In genomic region chr1:21543909-21544308, GRCm38 (mm10) we compare ENCODE assay signal across 29 mouse cellular contexts.
DNase-seq lines count a peak whose midpoint lies in the region; ATAC-seq lines count a peak whose summit lies in the region.
"Had no signal": no experiment of that assay in that cellular context is flagged by ENCODE, and none has a peak within 500 bp of the region (broad histone marks: within the 10 kb centered on the region; RNA-seq: fewer than 3 reads in every experiment).

No protein-coding gene starts in this region.

- H3K4me2 ChIP-seq in kidney, embryonic 14.5 days (replicated peaks; ENCODE audit: low read depth, low read length): no peak overlapping the region
- H3K4me2 ChIP-seq in kidney, embryonic 16.5 days (replicated peaks; ENCODE audit: low read depth, low read length): no peak overlapping the region
- H3K4me2 ChIP-seq: embryonic facial prominence, embryonic 13.5 days; embryonic facial prominence, embryonic 15.5 days; forebrain, embryonic 12.5 days had no signal

- no peak overlapping the region for H3K4me3 ChIP-seq in kidney, embryonic 14.5 days (ENCODE audit: low read length)
- no peak overlapping the region for H3K4me3 ChIP-seq in kidney, embryonic 16.5 days (ENCODE audit: low read length)
- H3K4me3 ChIP-seq: embryonic facial prominence, embryonic 13.5 days; embryonic facial prominence, embryonic 15.5 days; erythroblast, embryonic 14.5 days; forebrain, embryonic 10.5 days; forebrain, embryonic 12.5 days had no signal

- H3K27ac ChIP-seq in kidney, embryonic 14.5 days (ENCODE audit: low read depth, low read length): no peak overlapping the region
- H3K27ac ChIP-seq in kidney, embryonic 16.5 days (ENCODE audit: low read length): no peak overlapping the region
- H3K27ac ChIP-seq: embryonic facial prominence, embryonic 13.5 days; embryonic facial prominence, embryonic 15.5 days; forebrain, embryonic 10.5 days; forebrain, embryonic 12.5 days had no signal

- no peaks in the 10 kb centered on the region for H3K36me3 ChIP-seq in kidney, embryonic 14.5 days (ENCODE audit: control insufficient read depth, insufficient read depth, low read length)
- no peaks in the 10 kb centered on the region for H3K36me3 ChIP-seq in kidney, embryonic 16.5 days (ENCODE audit: insufficient read depth, low read length)
- H3K36me3 ChIP-seq: embryonic facial prominence, embryonic 13.5 days; embryonic facial prominence, embryonic 15.5 days; forebrain, embryonic 10.5 days; forebrain, embryonic 12.5 days; G1E had no signal

- intact Hi-C loops in heart, postnatal 14 days (cut with DNase I): no loop called here

- no peak for DNase-seq in kidney, postnatal 14 days
- DNase-seq in kidney, postnatal 4 days: no peak
- no peak for DNase-seq in right cerebral cortex, postnatal 10 days (ENCODE audit: low spot score in 2 of 2)
- DNase-seq in heart, postnatal 14 days: no peak
- DNase-seq: adrenal gland, adult 8-10 months; adrenal gland, postnatal 14 days; adrenal gland, postnatal 36 days; B cell, adult 2 months; cerebellum, adult 11-12 months; cerebellum, adult 2 months; cerebellum, adult 9-10 months; cerebellum, postnatal 10 days; cerebellum, postnatal 25 days; embryo, embryonic 11 days had no signal

- peak; percentile 64; the same call in 1 of the 2 replicates for ATAC-seq in kidney, embryonic 14.5 days (ENCODE audit: low FRiP score, low TSS enrichment)
- ATAC-seq in kidney, embryonic 16.5 days (ENCODE audit: low FRiP score, low TSS enrichment): peak; percentile 49; the same call in 1 of the 2 replicates
- 0 out of 2 replicates have a peak, but pooled peaks have one; percentile 42 for ATAC-seq in common myeloid progenitor, adult 5-6 weeks (replicated peaks; ENCODE audit: low read depth, poor library complexity, severe bottlenecking)
- ATAC-seq in hematopoietic stem cell, adult 5-6 weeks (replicated peaks in 1 of 2; ENCODE audit: insufficient read depth in 1 of 2, low FRiP score in 2 of 2, low TSS enrichment in 1 of 2, low read depth in 1 of 2, poor library complexity in 2 of 2, severe bottlenecking in 2 of 2): peak; percentile 45 to 65; a peak in 3 of 4 replicates
- ATAC-seq: activated CD4-positive, CD25-positive, alpha-beta regulatory T cell, adult 4 months; CD4-positive, CD25-positive, alpha-beta regulatory T cell, adult 4 months; forebrain, embryonic 14.5 days; Patski had no signal

- H3K9ac ChIP-seq in kidney, embryonic 14.5 days (ENCODE audit: low read depth, low read length): no peak overlapping the region
- no peak overlapping the region for H3K9ac ChIP-seq in kidney, embryonic 16.5 days (replicated peaks; ENCODE audit: low read length)
- H3K9ac ChIP-seq: embryonic facial prominence, embryonic 13.5 days; embryonic facial prominence, embryonic 15.5 days; forebrain, embryonic 12.5 days had no signal

- H3K4me1 ChIP-seq in kidney, embryonic 14.5 days (ENCODE audit: control insufficient read depth, insufficient read depth, low read length): no peaks in the 10 kb centered on the region
- no peaks in the 10 kb centered on the region for H3K4me1 ChIP-seq in kidney, embryonic 16.5 days (ENCODE audit: insufficient read depth, low read length)
- H3K4me1 ChIP-seq: embryonic facial prominence, embryonic 13.5 days; embryonic facial prominence, embryonic 15.5 days; forebrain, embryonic 10.5 days; forebrain, embryonic 12.5 days had no signal

- H3K27me3 ChIP-seq in kidney, embryonic 14.5 days (ENCODE audit: control insufficient read depth, insufficient read depth, low read length): no peaks in the 10 kb centered on the region
- H3K27me3 ChIP-seq in kidney, embryonic 16.5 days (ENCODE audit: insufficient read depth, low read length): no peaks in the 10 kb centered on the region
- H3K27me3 ChIP-seq: CH12.LX; embryonic facial prominence, embryonic 13.5 days; embryonic facial prominence, embryonic 15.5 days; forebrain, embryonic 12.5 days; Patski had no signal

- no peaks in the 10 kb centered on the region for H3K9me3 ChIP-seq in kidney, embryonic 14.5 days (ENCODE audit: control insufficient read depth, low read length)
- no peaks in the 10 kb centered on the region for H3K9me3 ChIP-seq in kidney, embryonic 16.5 days (ENCODE audit: low read length)
- H3K9me3 ChIP-seq: embryonic facial prominence, embryonic 13.5 days; embryonic facial prominence, embryonic 15.5 days; forebrain, embryonic 10.5 days; forebrain, embryonic 12.5 days; G1E had no signal
